Mouse (Mus musculus) natural killer cell, adult 2 months (primary cell): Measurements from ENCODE around the gene Prkn.
A peak's percentile ranks its signal among the peaks of the same experiment; 100 is the strongest.

Source experiments
- DNase-seq, 2 experiments: peaks; one replicate each; pipeline ENCODE4 v3.0.0; 2022; ENCODE audit warnings: low spot score in 2 of 2

The Prkn gene

GRCm38 (mm10) chr17:11644016-11644415 lies 803.8 kb downstream of the Prkn start:
- DNase-seq: no peak

GRCm38 (mm10) chr17:11644873-11645464 lies 804.8 kb downstream of the Prkn start:
- DNase-seq: no peak

GRCm38 (mm10) chr17:11656397-11656796 lies 816.2 kb downstream of the Prkn start:
- DNase-seq: no peak

- DNase-seq: no peak
These were observed 816.7 kb downstream of the Prkn start for GRCm38 (mm10) chr17:11656878-11657277.

GRCm38 (mm10) chr17:11661898-11662297 lies 821.7 kb downstream of the Prkn start:
- no peak for DNase-seq

- no peak for DNase-seq
These were observed 823.3 kb downstream of the Prkn start for GRCm38 (mm10) chr17:11663437-11663836.

- DNase-seq: no peak
These were observed 824.6 kb downstream of the Prkn start for GRCm38 (mm10) chr17:11664610-11665345.

GRCm38 (mm10) chr17:11679716-11680115 lies 839.5 kb downstream of the Prkn start:
- DNase-seq: no peak

GRCm38 (mm10) chr17:11680456-11680855 lies 840.3 kb downstream of the Prkn start:
- DNase-seq: no peak

- DNase-seq: no peak
These were observed 841.7 kb downstream of the Prkn start for GRCm38 (mm10) chr17:11681825-11682372.

- no peak for DNase-seq
These were observed 864.8 kb downstream of the Prkn start for GRCm38 (mm10) chr17:11705005-11705404.

- DNase-seq: no peak
These were observed 865.6 kb downstream of the Prkn start for GRCm38 (mm10) chr17:11705761-11706160.

- no peak for DNase-seq
These were observed 871.9 kb downstream of the Prkn start for GRCm38 (mm10) chr17:11712066-11712465.

GRCm38 (mm10) chr17:11719801-11720200 lies 879.6 kb downstream of the Prkn start:
- no peak for DNase-seq

- DNase-seq: no peak
These were observed 881.7 kb downstream of the Prkn start for GRCm38 (mm10) chr17:11721906-11722305.

- DNase-seq: no peak
These were observed 882.3 kb downstream of the Prkn start for GRCm38 (mm10) chr17:11722478-11722877.

- peak; percentile 8 to 36 for DNase-seq
These were observed 884.0 kb downstream of the Prkn start for GRCm38 (mm10) chr17:11724135-11724534.

GRCm38 (mm10) chr17:11727101-11727500 lies 886.9 kb downstream of the Prkn start:
- no peak for DNase-seq

- no peak for DNase-seq
These were observed 888.1 kb downstream of the Prkn start for GRCm38 (mm10) chr17:11728294-11728693.

- DNase-seq: no peak
These were observed 890.7 kb downstream of the Prkn start for GRCm38 (mm10) chr17:11730656-11731594.

- no peak for DNase-seq
These were observed 895.1 kb downstream of the Prkn start for GRCm38 (mm10) chr17:11735158-11735877.
